Mouse (Mus musculus) lung, postnatal 0 days (tissue): ENCODE measurements around the gene Ehbp1l1. TPM values are rescaled to one million over a fixed set of nuclear protein-coding genes. Genes with fewer than 3 reads are reported as not detected.
A peak's percentile ranks its signal among the peaks of the same experiment; 100 is the strongest.

Experiments
- ATAC-seq: fragments of 200-750 bp; cut with Nextera tagmentation; 2 replicates; pipeline ENCODE4 v1.8.0; 2017; ENCODE audit warnings: moderate library complexity
- DNase-seq: peaks from one replicate; pipeline ENCODE4 v3.0.0-alpha.2; 2016; ENCODE audit warnings: low spot score
- H3K27ac ChIP-seq: fragments of 300-500 bp; sonication (generic); 2 replicates; pipeline ENCODE4 v1.5.1; 2014; ENCODE audit warnings: antibody characterized with exemption, mild to moderate bottlenecking, low read length, mixed read lengths
- H3K27me3 ChIP-seq: fragments of 300-500 bp; sonication (generic); replicated peaks from 2 replicates; pipeline ENCODE4 v1.6.1; 2014; ENCODE audit warnings: low read length, mixed read lengths; ENCODE audit not compliant: insufficient read depth
- H3K36me3 ChIP-seq: fragments of 300-500 bp; sonication (generic); 2 replicates; pipeline ENCODE4 v1.6.1; 2014; ENCODE audit warnings: low read length, mixed read lengths; ENCODE audit not compliant: insufficient read depth
- H3K4me1 ChIP-seq: fragments of 300-500 bp; sonication (generic); 2 replicates; pipeline ENCODE4 v1.6.1; 2014; ENCODE audit warnings: antibody characterized with exemption, low read depth, low read length, mixed read lengths; ENCODE audit not compliant: insufficient read depth
- H3K4me2 ChIP-seq: fragments of 300-500 bp; sonication (generic); replicated peaks from 2 replicates; pipeline ENCODE4 v1.6.1; 2014; ENCODE audit warnings: low read depth, mild to moderate bottlenecking, low read length, moderate library complexity, mixed read lengths
- H3K4me3 ChIP-seq: fragments of 300-500 bp; sonication (generic); 2 replicates; pipeline ENCODE4 v1.5.1; 2014; ENCODE audit warnings: low read depth, low read length
- H3K9ac ChIP-seq: fragments of 300-500 bp; sonication (generic); replicated peaks from 2 replicates; pipeline ENCODE4 v1.6.1; 2014; ENCODE audit warnings: low read depth, mild to moderate bottlenecking
- H3K9me3 ChIP-seq: fragments of 300-500 bp; sonication (generic); 2 replicates; pipeline ENCODE4 v1.6.1; 2016; ENCODE audit warnings: low read length, mixed read lengths
- CTCF ChIP-seq: IDR thresholded peaks from 2 replicates; pipeline ENCODE4 v1.5.1; 2016; ENCODE audit warnings: antibody characterized with exemption, mild to moderate bottlenecking
- EP300 ChIP-seq: IDR thresholded peaks from 2 replicates; pipeline ENCODE4 v1.6.1; 2016; ENCODE audit warnings: antibody characterized with exemption, mild to moderate bottlenecking, control low read depth
- WGBS: fragments of 180-500 bp; shearing (Covaris S2); extraction: QIAGEN DNeasy Blood & Tissue Kit; methylation state at CpG from one replicate; pipeline ENCODE4 v1.1.7; 2014; 5-methylcytosine and 5-hydroxymethylcytosine counted together
- microRNA-seq: library from miRNA; unstranded; fragments of <30 nt; microRNA quantifications from one replicate; pipeline ENCODE4, GENCODE M21; 2016
- polyA plus RNA-seq: library from polyadenylated mRNA; unstranded; fragments of >200 nt; fragmentation: Nextera tagmentation; extraction: Ambion mirVana; gene quantifications from 2 replicates; pipeline ENCODE4 v1.2.1, GENCODE M21; 2015

Gene Ehbp1l1
- polyA plus RNA-seq, 1 experiment from 2014 or later: 19.3 TPM

DNA sequence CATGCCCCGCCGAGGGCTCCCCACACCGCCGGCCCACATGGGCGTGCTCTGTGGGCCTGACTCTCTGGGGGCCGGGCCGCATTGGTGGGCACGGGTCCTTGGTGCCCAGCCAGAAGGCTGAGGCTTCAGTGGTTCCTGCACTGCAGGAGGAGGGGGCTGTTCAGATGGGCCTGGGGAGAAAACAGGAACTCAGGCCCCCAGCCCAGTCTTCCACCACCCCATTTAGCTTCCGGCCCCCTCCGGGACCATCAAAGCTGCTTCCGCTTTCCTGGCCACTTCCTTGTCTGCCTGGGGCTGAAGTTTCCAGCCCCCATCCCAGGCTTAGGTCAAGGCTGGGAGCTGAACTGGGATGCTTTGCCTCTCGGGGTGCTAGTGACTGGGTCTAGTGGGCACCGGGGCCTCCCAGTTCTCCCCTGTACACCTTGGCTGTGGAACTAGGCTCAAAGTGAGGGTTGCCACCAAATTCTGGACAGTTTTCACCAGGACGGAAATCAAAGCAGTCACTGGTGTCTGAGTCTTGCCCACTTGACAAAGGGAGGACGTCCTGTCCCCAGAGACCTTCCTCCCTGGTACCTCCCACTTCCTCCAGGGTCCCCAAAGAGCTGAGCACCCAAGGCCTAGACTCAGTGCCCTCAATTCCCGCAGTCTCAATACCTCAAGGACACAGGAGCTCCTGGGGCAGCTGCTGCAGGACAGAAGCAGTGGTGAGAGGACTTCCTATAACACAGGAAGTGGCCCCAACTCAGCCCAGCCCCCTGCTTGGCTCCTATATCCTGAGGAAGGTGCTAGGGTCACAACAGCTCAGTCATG lies 65.0 kb downstream of the Ehbp1l1 start:
- Histone ChIP-seq H3K27me3 (no peaks in the 10 kb centered on the region), H3K4me2 (peak overlapping the region; percentile 62), H3K27ac (peak overlapping the region; percentile 86), H3K4me3 (peak overlapping the region; percentile 25), H3K36me3 (peaks cover 6% of the 10 kb centered on the region), H3K9ac (no peak overlapping the region; the same call in 1 of the 2 replicates), H3K4me1 (no peaks in the 10 kb centered on the region), H3K9me3 (no peaks in the 10 kb centered on the region)
- TF ChIP-seq EP300: peak; percentile 78; the same call in 1 of the 2 replicates
- no peak for TF ChIP-seq CTCF
- DNase-seq (peak; percentile 67), ATAC-seq (peak; percentile 36)
- 65% methylated on average over 14 of the region's 16 CpGs for whole genome bisulfite sequencing

Small RNA genes within 50 kb of the gene (microRNA-seq; reads per million reads assigned to microRNA genes)
- not detected for gene Mir6987

Other genes starting within 250 kb of the Ehbp1l1 start
- gene Mus81, start 237.9 kb downstream of the Ehbp1l1 start, polyA plus RNA-seq: 46.7 and 50.2 TPM in 2 replicates
- 1,591 and 1,653 TPM in 2 replicates for gene Cfl1, start 235.9 kb downstream of the Ehbp1l1 start, polyA plus RNA-seq
- gene 1700020D05Rik, start 222.5 kb downstream of the Ehbp1l1 start, polyA plus RNA-seq: not detected in 2 replicates
- 3.6 and 3.7 TPM in 2 replicates for gene Snx32, start 215.8 kb downstream of the Ehbp1l1 start, polyA plus RNA-seq
- 2.1 and 2.2 TPM in 2 replicates for gene Ovol1, start 165.7 kb downstream of the Ehbp1l1 start, polyA plus RNA-seq
- 3.9 and 4.3 TPM in 2 replicates for gene Ap5b1, start 158.3 kb downstream of the Ehbp1l1 start, polyA plus RNA-seq
- gene Rnaseh2c, start 124.4 kb downstream of the Ehbp1l1 start, polyA plus RNA-seq: 59.6 and 68.5 TPM in 2 replicates
- gene Kat5, start 116.1 kb downstream of the Ehbp1l1 start, polyA plus RNA-seq: 51.1 and 51.9 TPM in 2 replicates
- gene Rela, start 88.8 kb downstream of the Ehbp1l1 start, polyA plus RNA-seq: 50.1 and 51.5 TPM in 2 replicates
- 32.6 and 38.2 TPM in 2 replicates for gene Sipa1, start 62.6 kb downstream of the Ehbp1l1 start, polyA plus RNA-seq
- 36.8 and 36.9 TPM in 2 replicates for gene Map3k11, start 37.6 kb downstream of the Ehbp1l1 start, polyA plus RNA-seq
- 11.3 and 12.9 TPM in 2 replicates for gene Pcnx3, start 37.4 kb downstream of the Ehbp1l1 start, polyA plus RNA-seq
- 0.87 and 1.3 TPM in 2 replicates for gene Kcnk7, start 21.9 kb downstream of the Ehbp1l1 start, polyA plus RNA-seq
- gene Fam89b, start 3.3 kb upstream of the Ehbp1l1 start, polyA plus RNA-seq: 120 and 126 TPM in 2 replicates
- 51.9 and 59.6 TPM in 2 replicates for gene Ltbp3, start 14.6 kb upstream of the Ehbp1l1 start, polyA plus RNA-seq
- gene Scyl1, start 45.1 kb upstream of the Ehbp1l1 start, polyA plus RNA-seq: 64.6 TPM in 2 replicates
- gene Frmd8, start 149.0 kb upstream of the Ehbp1l1 start, polyA plus RNA-seq: 33.9 and 35.1 TPM in 2 replicates
- 8.4 and 10.2 TPM in 2 replicates for gene Slc25a45, start 151.5 kb upstream of the Ehbp1l1 start, polyA plus RNA-seq
- gene Tigd3, start 167.8 kb upstream of the Ehbp1l1 start, polyA plus RNA-seq: 1.3 and 1.5 TPM in 2 replicates
- 77.7 and 78.0 TPM in 2 replicates for gene Dpf2, start 186.7 kb upstream of the Ehbp1l1 start, polyA plus RNA-seq
- 21.3 and 23.2 TPM in 2 replicates for gene Cdc42ep2, start 198.5 kb upstream of the Ehbp1l1 start, polyA plus RNA-seq
- gene Pola2, start 237.9 kb upstream of the Ehbp1l1 start, polyA plus RNA-seq: 16.6 and 20.7 TPM in 2 replicates